Mouse (Mus musculus) liver, embryonic 14.5 days (tissue): ENCODE measurements around the gene Pgr. TPM values are rescaled to one million over a fixed set of nuclear protein-coding genes. Genes with fewer than 3 reads are reported as not detected.

ENCODE experiments used
- ATAC-seq: fragments of 200-750 bp; cut with Nextera tagmentation; 2 replicates; pipeline ENCODE4 v1.8.0; 2017; ENCODE audit warnings: moderate number of reproducible peaks, mild to moderate bottlenecking, moderate library complexity; ENCODE audit not compliant: insufficient read depth
- DNase-seq, 3 experiments: peaks; one replicate each; pipeline ENCODE4 v3.0.0-alpha.2; 2012 to 2013; ENCODE audit warnings: low read depth in 3 of 3, low spot score in 3 of 3
- H3K27ac ChIP-seq: fragments of 300-500 bp; sonication (generic); 2 replicates; pipeline ENCODE4 v1.5.1; 2014; ENCODE audit warnings: moderate library complexity, mild to moderate bottlenecking, control low read depth, inconsistent platforms
- H3K27me3 ChIP-seq: fragments of 300-500 bp; sonication (generic); 2 replicates; pipeline ENCODE4 v1.6.1; 2014; ENCODE audit warnings: mild to moderate bottlenecking, low read length, moderate library complexity; ENCODE audit not compliant: control insufficient read depth, insufficient read depth
- H3K36me3 ChIP-seq: fragments of 300-500 bp; sonication (generic); replicated peaks from 2 replicates; pipeline ENCODE4 v1.6.1; 2014; ENCODE audit warnings: low read depth; ENCODE audit not compliant: control insufficient read depth, insufficient read depth
- H3K4me1 ChIP-seq, 2 experiments: fragments of 200-500 bp in 1 of 2; fragments of 300-500 bp in 1 of 2; sonication (generic) in 1 of 2; replicated peaks; 2 replicates each; pipeline ENCODE4 v1.6.1; 2012 to 2014; ENCODE audit warnings: antibody characterized with exemption in 1 of 2, inconsistent platforms in 1 of 2, low read length in 1 of 2; ENCODE audit not compliant: control insufficient read depth in 2 of 2, insufficient read depth in 2 of 2
- H3K4me2 ChIP-seq: fragments of 300-500 bp; sonication (generic); 2 replicates; pipeline ENCODE4 v1.6.1; 2014; ENCODE audit warnings: low read depth, mild to moderate bottlenecking, control low read depth, moderate library complexity
- H3K4me3 ChIP-seq, 2 experiments: fragments of 200-500 bp in 1 of 2; fragments of 300-500 bp in 1 of 2; sonication (generic) in 1 of 2; 2 replicates each; pipeline ENCODE4 v1.5.1; 2012 to 2014; ENCODE audit warnings: low read depth in 2 of 2, low read length in 2 of 2, mild to moderate bottlenecking in 2 of 2, control low read depth in 1 of 2, inconsistent platforms in 1 of 2, moderate library complexity in 1 of 2; ENCODE audit not compliant: insufficient read depth in 1 of 2
- H3K9ac ChIP-seq: fragments of 300-500 bp; sonication (generic); replicated peaks from 2 replicates; pipeline ENCODE4 v1.6.1; 2014; ENCODE audit warnings: mild to moderate bottlenecking, control low read depth, moderate library complexity
- H3K9me3 ChIP-seq: fragments of 300-500 bp; sonication (generic); 2 replicates; pipeline ENCODE4 v1.6.1; 2016; ENCODE audit warnings: low read length, mixed read lengths; ENCODE audit not compliant: control insufficient read depth
- CTCF ChIP-seq: IDR thresholded peaks from 2 replicates; pipeline ENCODE4 v1.5.1; 2016; ENCODE audit warnings: antibody characterized with exemption, low read depth, control low read depth
- EP300 ChIP-seq: IDR thresholded peaks from 2 replicates; pipeline ENCODE4 v1.6.1; 2016; ENCODE audit warnings: antibody characterized with exemption, low read depth
- WGBS: fragments of 180-500 bp; shearing (Covaris S2); extraction: QIAGEN DNeasy Blood & Tissue Kit; methylation state at CpG from one replicate; pipeline ENCODE4 v1.1.7; 2014; ENCODE audit not compliant: insufficient replicate concordance; 5-methylcytosine and 5-hydroxymethylcytosine counted together
- polyA plus RNA-seq, 2 experiments: library from polyadenylated mRNA; depleted of rRNA in 1 of 2; stranded (reverse) in 1 of 2; unstranded in 1 of 2; fragments of >200 nt; fragmentation: Nextera tagmentation in 1 of 2; extraction: Ambion mirVana in 1 of 2; gene quantifications; 2 replicates each; pipeline versions ENCODE4 v1.2.1 to v1.2.3; 2012 to 2014

Pgr gene
- polyA plus RNA-seq, 2 experiments, result not detected

DNA sequence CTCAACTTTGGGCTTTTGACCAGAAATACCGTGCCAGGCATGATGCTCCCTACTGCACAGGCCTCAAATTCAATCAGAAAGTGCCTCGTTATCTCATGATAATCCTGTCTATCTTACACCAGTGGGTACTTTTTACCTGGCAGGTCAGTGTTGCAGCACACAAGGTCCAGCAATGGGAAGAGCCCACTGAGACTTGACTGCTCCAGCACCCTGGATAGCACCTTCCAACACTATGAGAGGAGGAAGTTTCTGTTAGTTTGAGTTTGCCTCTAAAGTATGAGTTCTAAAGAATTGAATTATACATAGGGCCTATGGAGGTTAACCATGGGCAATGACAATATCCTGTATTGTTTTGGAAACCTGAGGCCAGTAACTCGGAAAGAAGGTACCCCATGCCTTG lies 82.7 kb downstream of the Pgr start:
- H3K4me3 ChIP-seq, result no peak overlapping the region
- H3K27ac ChIP-seq, result no peak overlapping the region
- DNase-seq (no peak), ATAC-seq (no peak)
- no peak overlapping the region for H3K9ac ChIP-seq
- TF ChIP-seq CTCF (no peak), EP300 (no peak)
- H3K36me3 ChIP-seq, result no peaks in the 10 kb centered on the region
- no peaks in the 10 kb centered on the region for H3K9me3 ChIP-seq
- no peak overlapping the region for H3K4me2 ChIP-seq
- H3K27me3 ChIP-seq, result no peaks in the 10 kb centered on the region
- H3K4me1 ChIP-seq, result no peaks in the 10 kb centered on the region
- 45% methylated on average over 3 of the region's 3 CpGs for WGBS

DNA sequence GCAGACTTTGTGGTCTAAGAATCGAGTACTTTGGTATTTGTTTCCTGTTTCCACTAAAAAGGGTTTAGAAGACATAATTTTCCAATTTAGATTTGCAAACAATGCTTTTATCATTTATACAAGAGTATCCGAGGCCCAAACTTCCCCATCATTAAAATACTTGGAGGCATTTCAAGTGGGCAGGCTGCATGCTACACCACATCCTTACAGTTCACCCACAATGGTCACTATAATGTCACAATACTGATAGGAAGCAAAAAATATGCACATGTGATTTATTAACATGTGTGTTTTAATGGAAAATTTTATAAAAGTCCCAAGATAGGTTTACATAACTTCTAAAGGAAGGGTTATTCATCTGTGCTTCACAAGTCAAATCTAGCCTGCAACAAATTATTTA lies 96.9 kb downstream of the Pgr start:
- ATAC-seq (no peak), DNase-seq (no peak)
- Histone ChIP-seq H3K4me1 (no peaks in the 10 kb centered on the region), H3K9me3 (no peaks in the 10 kb centered on the region), H3K36me3 (no peaks in the 10 kb centered on the region), H3K27ac (no peak overlapping the region), H3K4me3 (no peak overlapping the region), H3K4me2 (no peak overlapping the region), H3K27me3 (no peaks in the 10 kb centered on the region), H3K9ac (no peak overlapping the region)
- TF ChIP-seq CTCF (no peak), EP300 (no peak)
- 34% methylated on average over 2 of the region's 2 CpGs for WGBS

- Histone ChIP-seq H3K4me2 (no peak overlapping the region), H3K36me3 (no peaks in the 10 kb centered on the region), H3K4me3 (no peak overlapping the region), H3K9me3 (no peaks in the 10 kb centered on the region), H3K27me3 (no peaks in the 10 kb centered on the region), H3K4me1 (no peaks in the 10 kb centered on the region), H3K9ac (no peak overlapping the region), H3K27ac (no peak overlapping the region)
- no peak for ATAC-seq
- DNase-seq, result no peak
- TF ChIP-seq CTCF (no peak; the same call in 1 of the 2 replicates), EP300 (no peak)
Measured at GRCm38 (mm10) chr9:9001170-9001569, 101.5 kb downstream of the Pgr start.

GRCm38 (mm10) chr9:9015108-9015507 lies 115.5 kb downstream of the Pgr start:
- no peaks in the 10 kb centered on the region for H3K27me3 ChIP-seq
- no peaks in the 10 kb centered on the region for H3K36me3 ChIP-seq
- no peaks in the 10 kb centered on the region for H3K4me1 ChIP-seq
- DNase-seq, result no peak
- H3K4me3 ChIP-seq, result no peak overlapping the region
- no peak for TF ChIP-seq EP300
- TF ChIP-seq CTCF, result no peak
- no peak for ATAC-seq
- no peak overlapping the region for H3K9ac ChIP-seq
- H3K9me3 ChIP-seq, result no peaks in the 10 kb centered on the region
- no peak overlapping the region for H3K27ac ChIP-seq
- H3K4me2 ChIP-seq, result no peak overlapping the region
- WGBS, result 59% methylated on average over 2 of the region's 2 CpGs

Other genes starting within 250 kb of the Pgr start
- not detected in 2 replicates for gene Gm16485, start 72.0 kb downstream of the Pgr start, polyA plus RNA-seq (2012; rRNA removed)
- gene Gm16485, start 72.0 kb downstream of the Pgr start, polyA plus RNA-seq (2014; fragmentation: Nextera tagmentation; extraction: Ambion mirVana), result not detected in 2 replicates